Mouse (Mus musculus) cerebral cortex, adult 2 months (tissue): Measurements from ENCODE around the gene Olfr1022.

Experiments
- WGBS: fragments of 180-500 bp; shearing (Covaris S2); methylation state at CpG from one replicate; pipeline ENCODE4 v1.1.7; 2018; 5-methylcytosine and 5-hydroxymethylcytosine counted together

Gene Olfr1022

DNA sequence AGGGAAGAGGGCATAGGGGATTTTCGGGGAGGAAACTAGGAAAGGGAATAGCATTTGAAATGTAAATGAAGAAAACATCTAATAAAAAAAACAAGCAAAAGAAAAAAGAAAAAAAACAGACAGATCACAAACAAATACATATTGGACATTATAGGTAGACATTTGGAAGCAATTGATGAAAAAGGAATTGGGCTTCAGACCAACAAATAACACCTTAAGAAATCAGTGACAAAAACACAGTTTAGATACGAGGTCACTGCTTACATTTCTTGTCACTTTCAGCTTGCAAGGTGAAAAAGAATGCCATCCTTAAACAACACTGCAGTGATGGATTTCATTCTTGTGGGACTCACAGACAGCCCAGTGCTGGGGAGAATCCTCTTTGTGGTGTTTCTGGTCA lies at the start of gene Olfr1022:
Gene Olfr1022, plus strand, starts transcription at position 301 of the 400 bp plus-strand sequence.
- WGBS: 61% methylated on average over 2 of the region's 2 CpGs

DNA sequence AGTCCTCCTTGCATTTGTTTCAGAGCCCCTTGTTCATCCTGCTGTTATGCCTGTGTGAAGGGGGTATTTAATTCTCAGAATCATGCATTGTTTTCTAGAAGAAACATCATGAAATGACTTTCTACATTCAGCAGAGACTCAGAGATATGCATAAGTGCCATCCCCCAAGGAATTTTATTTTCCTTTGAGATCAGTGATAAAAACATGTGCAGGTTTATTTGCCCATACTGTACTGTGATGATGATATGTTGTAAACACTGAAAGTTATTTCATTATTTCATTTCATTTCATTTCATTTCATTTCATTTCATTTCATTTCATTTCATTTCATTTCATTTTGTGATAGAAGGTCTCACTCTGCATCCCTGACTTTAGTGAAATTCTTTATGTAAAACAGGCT lies 23.0 kb upstream of the Olfr1022 start, which contains the start of gene Olfr1019:
Gene Olfr1019, minus strand, starts transcription at position 101 of the 400 bp plus-strand sequence.

DNA sequence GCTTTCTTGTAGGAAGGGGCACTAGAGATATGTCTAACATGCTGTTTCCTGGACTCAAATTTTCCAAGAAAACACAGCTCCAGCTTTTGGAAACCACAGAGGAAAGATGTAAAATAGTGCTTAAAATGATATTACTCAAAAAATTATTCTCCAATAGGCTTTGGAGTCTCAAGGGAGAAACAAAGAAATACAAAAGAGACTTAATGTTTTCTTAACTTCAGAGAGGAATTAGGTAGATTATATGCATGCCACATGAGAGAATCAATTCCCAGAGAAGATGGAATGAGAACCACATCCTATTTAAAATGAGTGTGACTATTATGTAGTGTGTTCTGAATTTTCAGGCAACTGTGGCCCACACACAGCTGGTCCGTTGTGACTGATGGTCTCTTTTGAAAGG lies 21.7 kb upstream of the Olfr1022 start, which contains the start of gene Olfr1020:
Gene Olfr1020, plus strand, starts transcription at position 301 of the 400 bp plus-strand sequence.
- WGBS: 81% methylated on average over 1 of the region's 1 CpGs

DNA sequence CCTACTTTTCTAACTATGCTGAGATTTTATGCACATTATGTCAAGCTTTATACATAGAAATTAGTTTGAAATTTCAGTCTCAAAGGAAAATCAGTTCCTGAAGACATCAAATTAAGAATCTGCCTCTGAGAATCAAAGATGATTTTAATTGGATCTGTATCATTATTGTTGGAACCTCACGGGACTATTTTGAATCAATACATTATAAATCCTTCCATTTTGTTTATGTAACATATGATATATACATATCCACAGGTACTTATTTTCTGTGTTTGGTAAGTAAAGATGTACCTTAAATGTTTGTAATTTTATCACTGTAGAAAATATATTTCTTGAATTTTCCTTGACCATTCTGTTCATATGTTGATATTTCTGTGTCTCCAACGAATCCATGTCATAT lies 16.9 kb downstream of the Olfr1022 start, which contains the start of gene Olfr1023:
Gene Olfr1023, plus strand, starts transcription at position 301 of the 400 bp plus-strand sequence.
- WGBS: 59% methylated on average over 2 of the region's 2 CpGs

DNA sequence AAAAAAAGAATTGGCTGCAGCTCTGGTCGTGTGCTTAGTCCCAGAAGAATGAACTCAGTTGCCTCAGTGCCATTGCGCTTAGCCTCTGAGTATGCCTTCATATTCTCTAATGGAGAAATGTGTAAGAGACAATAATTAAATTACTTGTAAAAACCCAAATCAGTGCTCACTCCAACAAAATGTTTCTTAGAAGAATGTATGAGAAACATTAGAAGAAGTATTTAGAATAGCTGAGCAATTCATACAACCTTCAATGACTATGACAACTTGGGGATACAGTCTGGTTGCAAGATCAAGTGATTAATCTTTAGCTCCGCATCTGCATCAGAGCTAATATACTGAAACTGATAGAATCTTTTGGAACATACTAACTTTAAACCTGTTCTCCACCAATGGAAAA lies 36.6 kb downstream of the Olfr1022 start, which contains the start of gene Olfr1024:
Gene Olfr1024, minus strand, starts transcription at position 101 of the 400 bp plus-strand sequence.
- 83% methylated on average over 3 of the region's 3 CpGs for WGBS

DNA sequence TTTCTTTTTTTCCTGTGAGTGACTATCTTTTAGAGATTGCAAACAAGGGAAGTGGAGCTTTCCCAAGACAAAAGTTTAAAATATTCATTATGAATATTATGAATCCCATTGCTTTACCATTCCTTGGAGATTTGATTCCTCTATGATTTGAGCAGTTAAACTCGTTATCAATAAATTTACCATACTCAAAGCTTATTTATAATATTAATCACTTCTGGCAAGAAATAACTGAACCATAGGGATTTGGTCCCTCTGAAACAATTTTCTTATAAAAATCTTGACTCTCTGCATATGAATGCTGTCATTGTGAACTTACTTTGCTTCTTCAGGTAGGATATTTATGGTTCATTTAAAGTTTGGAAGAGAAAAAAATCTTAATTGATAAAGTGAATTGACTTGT lies 46.5 kb downstream of the Olfr1022 start, which contains the start of gene Olfr1025-ps1:
Gene Olfr1025-ps1, plus strand, starts transcription at position 301 of the 400 bp plus-strand sequence.
- 59% methylated on average over 1 of the region's 1 CpGs for WGBS
